Mouse (Mus musculus) neural tube, embryonic 14.5 days (tissue): ENCODE measurements around the gene Ddo. TPM values are rescaled to one million over a fixed set of nuclear protein-coding genes. Genes with fewer than 3 reads are reported as not detected.
A peak's percentile ranks its signal among the peaks of the same experiment; 100 is the strongest.

Experiments used
- ATAC-seq: fragments of 200-750 bp; cut with Nextera tagmentation; 2 replicates; pipeline ENCODE4 v1.8.0; 2017; ENCODE audit warnings: low read depth, mild to moderate bottlenecking, moderate TSS enrichment, moderate library complexity
- H3K27ac ChIP-seq: fragments of 300-500 bp; sonication (generic); 2 replicates; pipeline ENCODE4 v1.5.1; 2014; ENCODE audit warnings: low read depth, mild to moderate bottlenecking, control low read depth, low read length, moderate library complexity, mixed read lengths
- H3K27me3 ChIP-seq: fragments of 300-500 bp; sonication (generic); 2 replicates; pipeline ENCODE4 v1.6.1; 2014; ENCODE audit warnings: low read length; ENCODE audit not compliant: control insufficient read depth, insufficient read depth
- H3K36me3 ChIP-seq: fragments of 300-500 bp; sonication (generic); 2 replicates; pipeline ENCODE4 v1.6.1; 2014; ENCODE audit warnings: low read length, mixed read lengths; ENCODE audit not compliant: control insufficient read depth, insufficient read depth
- H3K4me1 ChIP-seq: fragments of 300-500 bp; sonication (generic); 2 replicates; pipeline ENCODE4 v1.6.1; 2014; ENCODE audit warnings: low read length; ENCODE audit not compliant: control insufficient read depth, insufficient read depth
- H3K4me2 ChIP-seq: fragments of 300-500 bp; sonication (generic); 2 replicates; pipeline ENCODE4 v1.6.1; 2014; ENCODE audit warnings: mild to moderate bottlenecking, low read depth, low read length, control low read depth
- H3K4me3 ChIP-seq: fragments of 300-500 bp; sonication (generic); 2 replicates; pipeline ENCODE4 v1.5.1; 2014; ENCODE audit warnings: low read depth, low read length, control low read depth, mixed read lengths
- H3K9ac ChIP-seq: fragments of 300-500 bp; sonication (generic); replicated peaks from 2 replicates; pipeline ENCODE4 v1.6.1; 2014; ENCODE audit warnings: low read depth, mild to moderate bottlenecking, control low read depth, low read length, mixed read lengths
- H3K9me3 ChIP-seq: fragments of 300-500 bp; sonication (generic); 2 replicates; pipeline ENCODE4 v1.6.1; 2016; ENCODE audit warnings: low read length; ENCODE audit not compliant: control insufficient read depth
- WGBS: fragments of 180-500 bp; shearing (Covaris S2); extraction: QIAGEN DNeasy Blood & Tissue Kit; methylation state at CpG from one replicate; pipeline ENCODE4 v1.1.7; 2014; 5-methylcytosine and 5-hydroxymethylcytosine counted together
- polyA plus RNA-seq: library from polyadenylated mRNA; unstranded; fragments of >200 nt; fragmentation: Nextera tagmentation; extraction: Ambion mirVana; gene quantifications from 2 replicates; pipeline ENCODE4 v1.2.1, GENCODE M21; 2014

The Ddo gene
- polyA plus RNA-seq, 1 experiment from 2014 or later: 1.0 TPM

- Histone ChIP-seq H3K27ac (no peak overlapping the region), H3K9ac (no peak overlapping the region), H3K4me3 (no peak overlapping the region), H3K9me3 (no peaks in the 10 kb centered on the region), H3K27me3 (no peaks in the 10 kb centered on the region), H3K36me3 (no peaks in the 10 kb centered on the region), H3K4me1 (peaks cover 11% of the 10 kb centered on the region), H3K4me2 (no peak overlapping the region)
- no peak for ATAC-seq
- WGBS: 78% methylated on average over 2 of the region's 2 CpGs
Measured at GRCm38 (mm10) chr10:40687407-40687806, 57.6 kb downstream of the Ddo start.

- Histone ChIP-seq H3K4me1 (peaks cover 5% of the 10 kb centered on the region), H3K27ac (no peak overlapping the region)
Measured at GRCm38 (mm10) chr10:40688266-40688665, 58.5 kb downstream of the Ddo start.

GRCm38 (mm10) chr10:40688873-40689272 lies 59.1 kb downstream of the Ddo start:
- ATAC-seq: no peak

More at GRCm38 (mm10) chr10:40688266-40688665, 58.5 kb downstream of the Ddo start:
- no peak for ATAC-seq
- no peaks in the 10 kb centered on the region for H3K36me3 ChIP-seq
- H3K27me3 ChIP-seq: no peaks in the 10 kb centered on the region
- no peak overlapping the region for H3K9ac ChIP-seq
- 82% methylated on average over 6 of the region's 6 CpGs for WGBS
- H3K9me3 ChIP-seq: no peaks in the 10 kb centered on the region
- no peak overlapping the region for H3K4me3 ChIP-seq
- H3K4me2 ChIP-seq: no peak overlapping the region

GRCm38 (mm10) chr10:40698652-40699051 lies 68.8 kb downstream of the Ddo start:
- ATAC-seq: peak; percentile 69; the same call in 1 of the 2 replicates
- 67% methylated on average over 4 of the region's 4 CpGs for WGBS
- Histone ChIP-seq H3K36me3 (no peaks in the 10 kb centered on the region), H3K9ac (no peak overlapping the region), H3K9me3 (no peaks in the 10 kb centered on the region), H3K4me2 (no peak overlapping the region), H3K27me3 (no peaks in the 10 kb centered on the region), H3K4me3 (no peak overlapping the region), H3K4me1 (no peaks in the 10 kb centered on the region), H3K27ac (no peak overlapping the region)

More at GRCm38 (mm10) chr10:40688873-40689272, 59.1 kb downstream of the Ddo start:
- Histone ChIP-seq H3K36me3 (no peaks in the 10 kb centered on the region), H3K27ac (no peak overlapping the region), H3K9ac (no peak overlapping the region), H3K27me3 (no peaks in the 10 kb centered on the region), H3K4me2 (no peak overlapping the region), H3K4me1 (no peaks in the 10 kb centered on the region), H3K4me3 (no peak overlapping the region), H3K9me3 (no peaks in the 10 kb centered on the region)
- 29% methylated on average over 1 of the region's 1 CpGs for WGBS

GRCm38 (mm10) chr10:40711127-40711526 lies 81.3 kb downstream of the Ddo start:
- no peak overlapping the region for H3K27ac ChIP-seq

GRCm38 (mm10) chr10:40713018-40713608 lies 83.3 kb downstream of the Ddo start:
- Histone ChIP-seq H3K4me3 (no peak overlapping the region), H3K27ac (no peak overlapping the region), H3K4me2 (no peak overlapping the region), H3K27me3 (no peaks in the 10 kb centered on the region), H3K36me3 (no peaks in the 10 kb centered on the region), H3K4me1 (no peaks in the 10 kb centered on the region), H3K9me3 (no peaks in the 10 kb centered on the region), H3K9ac (no peak overlapping the region)
- WGBS: 37% methylated on average over 9 of the region's 9 CpGs
- ATAC-seq: peak; percentile 72

More at GRCm38 (mm10) chr10:40711127-40711526, 81.3 kb downstream of the Ddo start:
- H3K9ac ChIP-seq: no peak overlapping the region
- no peak for ATAC-seq
- no peak overlapping the region for H3K4me3 ChIP-seq
- H3K9me3 ChIP-seq: no peaks in the 10 kb centered on the region
- H3K4me1 ChIP-seq: no peaks in the 10 kb centered on the region
- H3K36me3 ChIP-seq: no peaks in the 10 kb centered on the region
- no peak overlapping the region for H3K4me2 ChIP-seq
- 88% methylated on average over 7 of the region's 7 CpGs for WGBS
- no peaks in the 10 kb centered on the region for H3K27me3 ChIP-seq

- ATAC-seq: peak; percentile 52; the same call in 1 of the 2 replicates
- H3K4me3 ChIP-seq: no peak overlapping the region
- no peaks in the 10 kb centered on the region for H3K4me1 ChIP-seq
- H3K4me2 ChIP-seq: no peak overlapping the region
- H3K27ac ChIP-seq: no peak overlapping the region
- no peak overlapping the region for H3K9ac ChIP-seq
- 79% methylated on average over 9 of the region's 9 CpGs for WGBS
- no peaks in the 10 kb centered on the region for H3K9me3 ChIP-seq
- no peaks in the 10 kb centered on the region for H3K27me3 ChIP-seq
- H3K36me3 ChIP-seq: no peaks in the 10 kb centered on the region
Measured at GRCm38 (mm10) chr10:40713829-40714228, 84.0 kb downstream of the Ddo start.

GRCm38 (mm10) chr10:40715151-40715550 lies 85.3 kb downstream of the Ddo start:
- Histone ChIP-seq H3K36me3 (no peaks in the 10 kb centered on the region), H3K9ac (no peak overlapping the region), H3K9me3 (no peaks in the 10 kb centered on the region), H3K27ac (no peak overlapping the region), H3K4me3 (no peak overlapping the region), H3K4me2 (no peak overlapping the region), H3K27me3 (no peaks in the 10 kb centered on the region), H3K4me1 (no peaks in the 10 kb centered on the region)
- ATAC-seq: no peak
- WGBS: 92% methylated on average over 4 of the region's 4 CpGs

GRCm38 (mm10) chr10:40716296-40716695 lies 86.5 kb downstream of the Ddo start:
- no peaks in the 10 kb centered on the region for H3K27me3 ChIP-seq
- H3K27ac ChIP-seq: no peak overlapping the region
- H3K9ac ChIP-seq: no peak overlapping the region
- H3K4me3 ChIP-seq: no peak overlapping the region
- H3K4me2 ChIP-seq: no peak overlapping the region
- no peak for ATAC-seq
- H3K9me3 ChIP-seq: no peaks in the 10 kb centered on the region
- H3K36me3 ChIP-seq: no peaks in the 10 kb centered on the region
- H3K4me1 ChIP-seq: no peaks in the 10 kb centered on the region
- WGBS: 82% methylated on average over 8 of the region's 8 CpGs
